Mouse (Mus musculus) adrenal gland, postnatal 25 days (tissue): Measurements from ENCODE around the gene Arhgap24. TPM values are rescaled to one million over a fixed set of nuclear protein-coding genes. Genes with fewer than 3 reads are reported as not detected.
A peak's percentile ranks its signal among the peaks of the same experiment; 100 is the strongest.

Source experiments
- DNase-seq: peaks from one replicate; pipeline ENCODE4 v3.0.0; 2021; ENCODE audit warnings: mixed read lengths
- long read RNA-seq: library from polyadenylated mRNA; stranded (forward); transcript quantifications from one replicate; pipeline ENCODE4 v2.0.0, GENCODE M21; 2021
- total RNA-seq: library from RNA; stranded (reverse); gene quantifications from 2 replicates; pipeline ENCODE4 v1.2.3, GENCODE M21; 2021

The Arhgap24 gene
- 10.6 and 15.6 TPM in 2 replicates for total RNA-seq
- long read RNA-seq, transcript Arhgap24-205 (8 exons, 2,853 nt), result minor isoform, 6 of 28 reads
- long read RNA-seq, transcript Arhgap24-203 (10 exons, 3,346 nt), result major isoform, 10 of 28 reads
- long read RNA-seq, partial matches to known transcripts, result 4 of 28 reads
- long read RNA-seq, other reads (novel, unspliced or antisense), result 5 of 28 reads

DNA sequence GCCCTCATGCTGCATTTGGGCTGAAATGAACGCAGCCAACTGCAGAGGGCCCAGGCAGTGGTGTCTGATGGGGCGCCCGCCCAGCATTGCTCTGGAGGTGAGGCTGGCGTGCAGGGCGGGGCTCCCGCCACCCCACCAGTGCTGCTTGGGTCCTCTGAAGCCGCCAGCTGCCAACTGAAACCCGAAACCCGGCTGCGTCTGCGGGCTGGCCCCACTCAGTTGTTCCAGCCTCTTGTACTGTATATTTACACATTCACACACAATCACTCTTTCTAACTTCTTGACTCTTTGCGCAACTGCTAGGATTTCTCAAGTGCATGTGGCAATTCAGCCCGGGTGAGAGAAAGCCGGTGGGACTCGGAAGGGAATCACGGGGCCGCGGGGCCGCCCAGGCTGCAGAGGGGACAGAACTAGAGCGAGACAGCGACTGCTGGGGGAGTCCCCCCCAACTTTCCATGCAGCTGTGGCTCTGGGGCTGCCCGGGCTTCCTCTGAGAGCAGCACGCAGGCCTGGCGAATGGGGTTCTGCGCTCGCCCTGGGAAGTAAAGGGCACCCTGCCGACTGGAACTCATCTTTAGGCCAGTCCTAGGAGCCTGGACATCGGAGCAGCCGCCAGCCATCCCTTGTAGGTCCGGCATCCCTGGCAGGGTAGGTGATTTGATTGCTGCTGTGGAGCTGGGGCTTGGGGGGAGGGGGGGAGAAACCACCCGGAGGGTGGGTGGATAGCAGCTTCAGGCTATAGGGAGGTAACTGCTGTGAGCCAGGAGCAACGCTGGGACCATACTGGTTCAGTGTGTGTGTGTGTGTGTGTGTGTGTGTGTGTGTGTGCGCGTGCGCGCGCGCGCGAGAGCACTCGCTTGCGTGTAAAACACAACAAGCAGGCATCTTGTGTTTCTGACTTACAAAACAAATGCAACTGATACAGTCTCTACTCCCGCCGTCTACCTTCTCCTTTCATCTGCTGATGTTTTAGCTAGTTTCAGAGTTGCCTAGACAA is at the start of gene Arhgap24:
TSS of gene Arhgap24 (plus strand) at position 177 of the 997 bp plus-strand sequence.
- peak; percentile 50 for DNase-seq

DNA sequence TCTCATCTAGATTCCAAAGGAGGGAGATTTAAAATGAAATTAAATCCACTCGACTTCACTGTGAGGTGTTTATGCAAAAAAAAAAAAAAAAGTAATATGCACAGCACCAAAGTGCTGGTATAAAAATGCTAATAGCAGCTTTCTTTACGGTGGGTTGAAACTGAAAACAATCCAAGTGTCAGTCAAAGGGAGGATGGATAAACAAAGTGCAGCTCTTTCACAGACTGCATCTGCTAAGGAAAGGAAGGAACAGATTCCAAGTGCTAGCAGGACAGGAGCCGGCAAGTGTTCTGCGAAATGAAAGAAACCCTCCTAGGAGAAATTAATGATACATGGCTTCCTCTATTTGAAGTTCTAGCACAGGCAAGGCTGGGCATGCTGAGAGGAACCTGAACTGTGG is 47.0 kb upstream of the Arhgap24 start:
- DNase-seq, result no peak

- DNase-seq, result no peak
These were observed 44.6 kb upstream of the Arhgap24 start for GRCm38 (mm10) chr5:102436581-102436980.

GRCm38 (mm10) chr5:102439119-102439877 is 41.9 kb upstream of the Arhgap24 start:
- DNase-seq, result no peak

DNA sequence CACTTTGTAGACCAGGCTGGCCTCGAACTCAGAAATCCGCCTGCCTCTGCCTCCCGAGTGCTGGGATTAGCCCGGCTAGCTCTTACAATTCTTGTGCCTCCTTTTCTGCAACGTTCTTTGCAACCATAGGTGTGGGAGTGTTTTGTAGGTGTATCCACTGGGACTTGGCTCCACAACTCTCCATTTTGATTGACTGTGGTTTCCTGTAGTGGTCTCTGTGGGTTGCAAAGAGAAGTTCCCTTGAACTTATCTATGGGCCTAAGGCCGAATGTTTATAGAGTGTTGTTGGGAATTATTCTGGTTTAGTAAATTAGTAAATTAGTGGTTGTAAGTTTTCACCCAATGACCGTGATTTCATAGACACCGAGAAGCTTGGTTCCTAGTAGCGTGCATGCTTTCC is 33.8 kb upstream of the Arhgap24 start:
- no peak for DNase-seq

- DNase-seq, result no peak
These were observed 30.3 kb upstream of the Arhgap24 start for GRCm38 (mm10) chr5:102450897-102451296.

DNA sequence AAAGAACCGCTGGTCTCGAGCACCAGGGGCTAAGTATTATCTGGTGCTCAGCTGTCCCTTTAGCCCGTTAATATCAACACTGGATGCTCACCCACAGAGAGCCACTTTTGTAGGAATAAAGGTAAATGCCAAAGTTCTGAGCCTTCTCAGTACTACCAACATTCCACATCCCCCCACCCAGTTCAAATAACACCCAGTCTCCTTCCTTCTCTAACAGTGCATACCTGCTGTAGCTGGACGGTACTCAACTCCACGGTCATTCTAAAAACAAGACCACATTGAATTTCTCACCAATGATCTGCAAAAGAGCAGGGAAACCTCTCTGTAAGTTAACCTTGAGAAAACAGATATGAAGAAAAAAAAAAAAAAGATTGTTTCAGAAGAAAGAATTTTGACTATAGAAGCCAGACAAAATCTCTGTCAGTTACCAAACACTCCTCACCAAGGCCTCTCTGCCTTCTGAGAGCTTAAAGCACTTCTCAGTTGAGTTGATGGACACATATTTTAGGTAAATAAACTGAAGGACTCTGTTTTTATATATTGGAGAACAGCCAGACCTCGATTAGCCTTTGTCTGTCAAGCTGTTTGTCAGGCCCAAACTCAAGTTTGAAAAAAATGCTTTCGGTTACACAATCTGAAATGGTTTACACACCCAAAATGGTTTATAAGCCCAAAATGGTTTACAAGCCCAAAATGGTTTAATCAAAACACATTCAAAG is 29.0 kb upstream of the Arhgap24 start:
- DNase-seq, result no peak

GRCm38 (mm10) chr5:102453324-102453723 is 27.9 kb upstream of the Arhgap24 start:
- no peak for DNase-seq

- no peak for DNase-seq
These were observed 25.9 kb upstream of the Arhgap24 start for GRCm38 (mm10) chr5:102455247-102455646.

- DNase-seq, result peak; percentile 21
These were observed 20.6 kb upstream of the Arhgap24 start for GRCm38 (mm10) chr5:102460452-102461197.

DNA sequence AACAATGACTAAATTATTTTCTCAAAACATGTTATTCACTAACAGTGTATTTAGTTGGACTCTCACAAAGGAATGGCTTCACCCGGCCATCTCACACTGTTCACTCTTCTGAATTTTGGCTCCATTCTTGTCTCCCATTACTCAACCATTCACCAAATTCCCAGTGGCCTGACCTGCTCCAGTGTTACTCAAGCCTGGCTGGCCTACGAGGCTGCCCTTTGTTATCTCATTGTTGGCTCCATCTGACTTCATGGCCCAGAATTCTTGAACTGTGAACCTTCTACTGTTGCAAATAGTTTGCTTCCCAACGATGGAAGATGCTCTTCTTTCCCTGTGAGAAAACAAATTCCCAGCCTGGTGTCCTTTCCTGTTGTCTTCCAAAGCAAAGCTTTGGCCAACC is 18.2 kb upstream of the Arhgap24 start:
- no peak for DNase-seq

DNA sequence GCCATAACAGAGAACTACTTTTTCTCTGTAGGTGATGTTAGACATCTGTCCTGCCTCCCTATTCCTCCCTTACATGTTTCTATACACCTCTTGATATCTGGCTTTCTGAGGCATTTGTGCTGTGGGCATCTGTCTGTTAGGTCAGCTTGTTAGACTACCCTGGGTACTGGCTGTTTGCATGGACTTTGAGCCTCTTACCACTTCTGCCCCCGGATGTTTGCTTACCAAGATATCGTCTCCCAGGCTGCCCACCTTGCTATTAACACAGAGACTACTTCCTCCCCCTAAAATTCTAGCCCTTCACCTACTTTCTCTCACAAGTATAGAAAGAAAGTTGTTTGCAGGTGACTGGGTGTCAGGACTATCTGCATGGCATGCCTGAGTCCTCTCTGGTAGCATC is 15.8 kb upstream of the Arhgap24 start:
- DNase-seq, result no peak

GRCm38 (mm10) chr5:102468292-102468691 is 12.9 kb upstream of the Arhgap24 start:
- DNase-seq, result no peak

DNA sequence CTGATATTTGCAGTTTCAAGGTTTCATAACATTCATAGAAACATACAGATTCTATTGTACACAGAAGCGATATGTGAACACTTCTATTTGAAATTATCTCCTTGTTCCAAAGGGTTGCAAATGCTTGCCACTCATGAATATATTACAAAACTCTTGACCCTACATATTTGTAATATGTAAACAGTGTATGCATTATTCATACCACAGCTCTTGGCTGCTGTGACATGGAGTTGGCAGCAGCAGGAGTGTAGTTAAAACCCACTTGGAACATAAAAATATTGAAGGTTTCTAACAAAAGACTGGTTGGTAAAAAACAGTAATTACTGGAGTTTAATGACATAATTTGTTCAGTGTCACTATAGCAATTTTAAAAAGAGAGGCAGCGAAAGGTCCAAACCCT is 10.9 kb upstream of the Arhgap24 start:
- no peak for DNase-seq

DNA sequence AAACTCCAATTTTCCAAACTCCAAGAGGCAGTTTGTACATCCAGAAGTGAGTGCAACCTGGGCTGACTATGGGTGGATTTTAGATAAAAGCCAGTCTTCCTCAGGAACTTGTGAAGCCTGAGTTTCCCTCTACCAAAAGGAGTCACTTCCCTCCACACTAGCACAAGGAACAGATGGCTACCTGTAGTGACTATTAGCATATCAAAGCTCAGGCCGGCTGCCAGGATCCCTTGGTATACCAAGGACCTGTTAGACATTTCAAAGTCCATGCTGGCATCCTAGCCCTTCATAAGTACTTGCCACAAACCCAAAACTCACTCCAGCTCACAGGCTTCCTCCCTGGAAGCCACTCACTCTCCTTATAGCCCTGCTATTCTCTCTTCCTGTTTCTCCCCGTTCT is 3.1 kb upstream of the Arhgap24 start:
- DNase-seq, result no peak

DNA sequence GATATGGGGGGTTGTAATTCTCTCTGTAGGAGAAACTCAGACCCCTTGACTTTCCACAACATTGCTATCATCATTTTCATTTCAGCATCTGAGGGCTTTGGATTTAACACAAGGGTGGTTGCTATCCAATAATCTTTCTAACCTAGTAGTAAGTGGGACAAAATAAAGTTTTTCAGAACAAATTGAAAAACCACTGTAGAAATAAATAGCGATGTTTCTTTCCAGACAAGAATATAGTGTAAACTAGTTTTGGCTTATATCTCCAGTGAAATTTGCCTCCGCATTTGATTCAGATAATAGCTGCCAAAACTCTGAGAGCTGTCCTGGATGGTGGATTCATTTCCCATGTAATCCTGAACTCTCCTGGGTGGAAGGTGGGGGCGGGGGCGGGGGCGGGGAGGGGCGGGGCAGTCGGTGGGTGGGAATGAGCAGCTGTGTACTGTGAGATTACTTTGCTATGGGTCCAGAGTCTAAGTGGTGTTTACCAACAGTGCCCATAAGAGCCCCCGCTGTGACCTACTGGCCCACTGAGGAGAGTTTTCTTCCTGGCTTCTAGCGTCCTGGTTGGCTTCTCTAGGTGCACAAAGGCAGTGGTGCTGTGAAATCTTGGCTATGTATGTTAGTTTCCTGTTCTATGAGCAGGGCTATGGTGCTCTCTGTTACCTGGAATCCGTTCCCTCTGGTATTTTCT is 2.2 kb downstream of the Arhgap24 start:
- no peak for DNase-seq

GRCm38 (mm10) chr5:102491554-102491953 is 10.4 kb downstream of the Arhgap24 start:
- no peak for DNase-seq

GRCm38 (mm10) chr5:102492152-102492551 is 11.0 kb downstream of the Arhgap24 start:
- DNase-seq, result no peak

DNA sequence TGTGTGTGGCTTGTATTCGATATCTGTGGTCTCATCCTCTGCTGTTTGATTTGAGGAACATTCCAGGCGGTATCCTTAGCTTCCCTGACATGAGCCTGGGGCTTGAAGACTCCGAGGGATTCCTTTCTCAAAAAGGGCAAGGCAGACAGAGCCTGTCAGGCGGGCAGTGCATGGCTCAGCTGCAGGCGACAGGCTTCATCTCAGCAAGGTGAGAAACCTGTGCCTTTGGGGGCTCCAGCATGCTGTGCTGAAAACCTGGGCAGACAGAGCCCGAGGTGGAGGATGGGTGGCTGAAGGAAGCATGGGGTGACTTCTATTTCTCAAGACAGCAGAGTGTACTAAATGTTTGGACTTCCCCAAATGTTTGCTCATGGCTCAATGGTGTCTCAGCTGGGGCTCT is 13.6 kb downstream of the Arhgap24 start:
- DNase-seq, result no peak

DNA sequence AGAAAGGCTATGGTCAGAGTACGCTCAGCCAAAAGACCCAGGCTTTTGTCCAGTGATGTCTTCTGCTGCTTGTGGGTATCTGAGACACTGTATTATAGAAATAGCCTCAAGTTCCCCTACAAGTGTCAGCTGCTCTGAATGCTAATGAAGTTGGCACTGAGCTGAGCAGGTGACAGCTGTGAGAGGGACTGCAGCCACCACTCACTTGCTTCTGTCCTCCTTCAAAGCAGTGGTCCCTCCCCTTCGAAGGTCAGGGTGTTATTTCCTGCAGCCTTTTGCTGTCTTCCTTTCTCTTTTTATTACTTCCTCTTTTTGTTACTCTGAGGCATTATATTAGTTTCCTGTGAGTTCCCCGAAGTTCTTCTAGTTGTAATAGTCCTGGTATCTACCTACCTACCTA is 16.0 kb downstream of the Arhgap24 start:
- no peak for DNase-seq

DNA sequence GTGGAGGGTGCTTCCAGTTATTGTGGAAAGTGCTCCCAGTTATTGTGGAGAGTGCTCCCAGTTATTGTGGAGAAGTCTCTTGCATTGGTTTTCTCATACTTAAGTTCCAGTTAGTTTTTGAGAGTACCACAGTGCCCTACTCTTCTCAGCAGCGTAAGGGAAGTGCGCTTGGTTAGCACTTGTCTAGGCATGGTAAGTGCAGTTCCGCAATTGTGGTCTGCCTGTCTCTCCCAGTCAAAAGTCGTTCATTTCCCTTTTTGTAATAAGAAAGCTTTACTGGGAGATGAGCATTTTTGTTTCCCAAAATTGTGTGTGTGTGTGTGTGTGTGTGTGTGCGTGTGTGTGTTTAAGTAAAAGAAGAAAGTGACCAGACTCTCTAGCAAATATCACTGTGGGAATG is 17.6 kb downstream of the Arhgap24 start:
- DNase-seq, result no peak
